Mouse (Mus musculus): ENCODE measurements at regions not wholly inside any gene's neighbourhood (a gene's known extent, or its start where the extent isn't known, plus 50 kb on each side); places are given as distances from the start of the nearest gene placed in this dataset.
A peak's percentile ranks its signal among the peaks of the same experiment; 100 is the strongest.

DNA sequence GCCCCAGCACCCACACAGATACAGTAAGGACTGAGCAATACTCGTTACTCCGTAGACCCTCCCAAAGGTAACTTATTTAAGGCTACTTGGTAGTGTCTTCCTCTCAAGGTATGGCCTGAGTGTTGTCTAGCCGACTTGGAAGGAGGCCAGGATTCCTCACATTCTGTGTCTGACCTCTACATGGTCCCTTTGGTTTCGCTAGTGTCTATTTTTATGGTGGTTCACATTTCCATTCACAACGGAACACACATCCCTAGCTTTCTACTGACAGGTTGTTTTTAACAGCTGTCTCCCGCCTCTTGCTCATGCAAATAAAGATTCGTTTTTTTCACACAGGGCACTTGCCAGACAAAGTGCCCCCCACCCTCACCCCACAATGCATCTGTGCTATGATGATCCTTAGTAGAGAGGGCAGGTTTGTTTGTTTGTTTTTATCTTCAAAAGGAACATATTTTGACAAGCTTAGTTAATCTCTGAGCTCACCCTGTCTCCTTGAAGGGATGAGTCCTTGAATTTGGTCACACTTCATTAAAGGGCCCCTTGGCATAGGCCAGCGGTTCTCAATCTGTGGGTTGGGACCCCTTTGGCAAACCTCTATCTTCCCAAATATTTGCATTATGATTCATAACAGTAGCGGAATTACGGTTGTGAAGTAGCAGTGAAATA lies 52.7 kb downstream of the Phlda1 start:
- DNase-seq, result peak in 1 of 2 experiments; percentile 47

DNA sequence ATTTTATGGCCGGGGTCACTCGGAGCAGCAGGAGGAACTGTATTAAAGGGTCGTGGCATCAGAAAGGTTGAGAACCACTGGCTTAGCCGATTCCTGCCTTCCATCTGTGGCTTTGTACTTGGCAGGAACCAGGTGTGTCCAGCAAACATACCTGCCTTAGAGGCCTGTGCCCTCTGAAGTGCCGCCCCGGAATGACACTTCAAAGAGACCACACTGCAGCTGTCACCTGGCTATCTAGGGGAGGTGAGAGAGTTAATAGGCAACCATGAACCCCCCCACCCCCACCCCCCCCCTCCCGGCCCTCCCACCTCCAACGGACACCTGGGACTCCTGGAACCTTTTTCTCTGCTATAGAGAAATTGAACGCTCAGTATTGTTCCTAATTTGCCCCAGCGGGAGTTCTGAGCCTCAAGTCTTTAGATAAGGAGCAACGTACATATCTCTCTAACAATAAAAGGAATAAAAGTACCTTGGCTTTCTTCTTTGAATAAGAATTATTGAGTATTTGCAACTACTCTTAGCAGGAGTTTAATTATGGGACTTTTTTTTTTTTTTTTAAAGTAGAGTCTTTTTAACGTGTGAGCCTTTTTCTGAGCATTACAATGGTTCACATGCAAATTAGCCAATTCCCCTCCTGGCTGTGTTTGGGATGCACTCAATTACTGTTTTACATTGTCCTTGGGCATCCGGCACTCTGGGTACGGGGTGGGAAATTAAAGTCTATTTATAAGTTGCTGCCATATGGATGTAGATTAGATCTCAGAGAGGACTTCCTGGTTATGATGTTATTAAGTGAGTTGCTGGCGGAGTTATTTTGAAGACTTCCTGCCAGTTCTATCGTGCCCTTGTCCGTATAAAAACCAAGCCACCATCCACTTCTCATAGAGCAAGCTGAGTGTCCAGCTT lies 53.5 kb downstream of the Phlda1 start:
- no peak for DNase-seq

DNA sequence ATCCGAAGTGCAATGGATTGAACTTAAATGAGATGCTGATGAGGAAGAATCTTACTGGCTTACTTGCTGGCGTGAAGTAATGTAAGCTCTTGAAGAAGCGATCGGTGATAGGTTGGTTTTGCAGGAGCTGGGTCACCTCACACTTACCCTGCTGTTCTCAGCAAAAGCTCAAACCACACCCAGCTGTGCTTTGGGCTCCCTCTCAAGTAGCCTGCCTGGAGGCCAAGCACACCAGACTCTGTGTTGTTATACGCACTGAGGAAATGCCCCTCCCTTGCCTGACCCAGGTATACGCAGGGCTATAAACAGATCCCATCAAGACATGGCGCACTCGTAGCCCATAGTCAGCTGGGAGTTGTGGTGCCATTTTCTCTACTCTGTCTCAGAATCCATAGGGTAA lies 56.5 kb downstream of the Phlda1 start:
- no peak for DNase-seq

DNA sequence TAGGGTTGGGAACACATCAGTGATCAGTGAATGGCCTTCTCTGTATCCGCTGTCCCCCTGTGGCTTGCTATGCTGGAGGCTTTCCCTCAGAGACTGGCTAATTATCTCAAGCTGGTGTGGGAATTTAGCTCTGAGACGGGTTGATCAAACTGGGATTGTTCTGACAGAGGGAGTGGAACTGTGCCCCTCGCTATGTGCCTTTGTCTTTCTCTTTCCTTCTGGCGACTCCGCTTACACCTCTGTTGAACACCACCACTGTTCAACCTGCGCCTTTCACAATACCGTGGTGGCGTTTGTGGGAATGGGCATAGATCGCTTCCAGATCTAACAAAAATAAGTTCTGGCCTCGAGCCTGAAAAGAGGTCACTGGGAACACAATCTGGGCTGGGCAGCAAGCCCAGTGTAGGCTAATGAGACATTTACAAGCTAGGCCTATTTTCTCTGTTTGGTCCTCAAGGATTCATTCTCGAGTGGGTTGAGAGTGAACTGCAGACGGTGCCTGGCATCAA lies 60.8 kb downstream of the Phlda1 start:
- DNase-seq, result peak; percentile 65 to 70

DNA sequence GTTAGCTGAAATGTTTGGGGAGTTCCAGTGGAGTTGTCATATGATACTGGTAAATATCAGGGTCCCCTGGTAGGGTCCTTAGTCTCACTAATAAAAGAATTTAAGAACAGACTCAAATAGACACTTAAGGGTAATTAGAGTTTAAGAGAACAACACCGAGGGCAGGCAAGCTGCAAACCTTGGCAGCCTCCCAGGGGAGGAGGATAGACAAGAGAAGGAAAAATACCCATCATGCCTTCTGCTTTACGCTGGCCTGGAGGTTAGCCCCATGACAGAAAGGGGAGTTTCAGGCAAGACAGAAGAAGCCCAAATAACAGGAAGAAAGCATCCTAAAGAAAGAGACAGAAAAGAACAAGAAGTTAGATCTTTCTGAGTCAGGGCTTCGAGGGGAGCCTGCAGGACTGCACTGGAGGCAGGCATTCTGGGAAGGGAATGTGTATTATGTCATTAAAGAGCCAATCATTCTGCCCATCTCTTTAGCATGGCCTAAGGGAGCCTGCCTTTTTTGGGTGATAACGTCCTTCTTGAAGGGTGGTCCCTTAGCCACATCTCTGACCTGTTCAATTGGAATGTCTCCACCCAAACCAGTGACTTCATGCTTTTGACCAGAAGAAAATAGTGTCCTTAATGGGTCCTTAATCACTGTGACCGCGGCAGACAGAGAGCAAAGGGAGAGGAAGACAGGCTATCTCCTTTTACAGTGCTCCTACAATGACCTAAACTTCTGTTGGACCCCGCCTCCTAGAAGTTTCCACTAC lies 64.6 kb downstream of the Phlda1 start:
- peak in 1 of 2 experiments; percentile 18 for DNase-seq

DNA sequence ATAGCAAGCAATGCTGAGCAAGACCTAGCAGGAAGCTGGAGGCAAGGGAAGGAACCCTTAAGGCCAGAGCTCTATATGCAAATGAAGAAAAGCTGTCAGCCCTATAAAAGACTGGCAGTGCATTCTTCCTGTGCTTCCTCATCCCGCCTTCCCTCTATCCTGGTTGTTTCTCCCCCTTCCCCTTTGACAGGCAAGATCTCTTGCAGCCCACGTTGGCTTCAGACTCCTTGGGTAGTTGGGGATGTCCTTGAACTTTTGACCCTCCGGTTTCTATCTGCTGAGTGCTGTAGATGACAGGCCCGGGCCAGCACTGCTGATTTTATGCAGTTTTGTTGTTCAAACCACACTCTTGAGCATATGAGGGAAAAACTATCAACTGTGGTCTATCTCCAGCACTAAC lies 68.1 kb downstream of the Phlda1 start:
- no peak for DNase-seq

DNA sequence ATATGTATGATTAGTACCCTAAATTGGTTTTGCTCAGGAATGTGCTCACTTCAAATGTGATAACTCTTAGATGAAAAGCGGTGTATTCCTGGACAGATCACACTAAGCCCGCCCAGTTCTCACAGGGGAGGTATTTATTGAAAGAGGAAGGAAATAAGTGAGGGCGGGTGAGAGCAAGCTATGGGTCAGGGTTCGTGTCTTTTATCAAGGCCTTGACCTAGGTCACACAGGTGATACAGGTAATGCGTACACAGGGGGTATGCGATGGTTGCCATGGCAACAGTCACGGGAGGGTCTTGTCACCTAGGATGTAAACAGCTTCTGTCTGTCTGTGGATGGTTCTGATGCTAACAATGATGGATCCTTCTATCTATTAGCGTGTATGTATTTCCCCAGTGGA lies 68.7 kb downstream of the Phlda1 start:
- DNase-seq, result no peak

DNA sequence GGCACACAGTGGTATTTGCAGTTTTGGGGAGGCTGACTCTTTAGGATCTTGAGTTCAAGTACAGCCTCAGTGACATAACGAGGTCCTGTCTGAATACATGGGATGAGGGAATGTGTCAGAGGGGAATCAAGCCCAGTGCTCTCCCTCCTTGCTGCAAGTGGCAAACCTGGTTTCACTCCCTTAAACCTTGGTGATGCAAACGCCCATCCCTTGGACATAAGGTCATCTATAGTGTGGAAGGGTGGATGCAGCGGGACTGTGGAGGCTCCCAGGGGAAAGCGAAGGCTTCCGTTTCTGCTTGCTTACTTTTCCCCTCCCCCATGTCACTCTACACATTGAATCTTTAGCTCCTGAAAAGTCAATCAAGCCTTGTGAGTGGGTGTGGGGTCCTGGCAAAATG lies 69.2 kb downstream of the Phlda1 start:
- DNase-seq, result no peak

DNA sequence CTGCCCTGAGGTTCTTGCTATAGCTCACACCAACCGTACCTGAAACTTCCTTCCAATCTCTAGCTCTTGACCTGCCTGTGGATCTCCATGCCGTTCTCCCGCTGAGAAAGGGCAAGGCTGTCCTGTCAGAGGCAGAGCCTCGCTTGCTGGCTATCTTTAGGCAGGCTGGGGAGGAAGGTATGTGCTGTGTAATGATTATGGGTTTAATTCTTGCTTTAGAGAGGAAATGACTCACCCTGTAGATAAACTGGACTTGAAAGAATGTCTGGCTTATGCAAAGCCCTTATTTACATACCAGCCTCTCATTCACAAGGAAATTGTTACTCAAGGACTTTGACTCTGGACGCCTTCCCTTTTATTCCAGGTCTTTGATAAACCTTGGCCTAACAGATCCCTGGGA lies 69.8 kb downstream of the Phlda1 start:
- no peak for DNase-seq

DNA sequence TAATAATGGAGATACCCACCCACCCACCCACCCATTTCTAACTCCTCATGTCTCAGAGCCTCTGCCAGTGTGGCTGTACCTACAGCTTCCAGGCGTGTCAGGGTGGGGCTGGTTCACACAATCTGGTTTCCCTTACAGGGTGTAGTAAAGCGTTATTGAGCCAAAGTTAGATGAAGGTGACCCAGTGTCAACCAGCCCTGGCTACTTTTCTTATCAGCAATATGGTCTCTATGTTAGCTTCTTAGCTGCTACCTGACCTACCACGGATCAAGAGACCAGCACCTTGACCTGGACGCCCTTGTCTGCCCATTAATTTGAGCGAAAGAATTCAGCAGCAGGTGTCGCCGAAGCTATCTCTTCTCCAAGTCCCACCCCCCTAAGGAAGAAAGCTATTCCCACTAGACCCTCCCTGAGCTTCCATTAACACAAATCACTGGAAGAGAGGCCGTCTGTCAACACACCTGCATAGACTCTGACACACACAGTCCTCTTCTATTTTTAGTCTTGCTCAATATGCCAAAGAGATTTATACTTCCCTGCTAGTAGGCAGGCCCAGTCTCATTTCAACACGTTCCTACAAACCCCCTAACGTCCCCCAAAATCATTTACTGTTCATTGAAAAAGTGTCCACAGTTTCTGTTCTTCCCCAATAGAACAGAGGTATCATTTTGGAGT lies 70.4 kb downstream of the Phlda1 start:
- DNase-seq, result no peak

DNA sequence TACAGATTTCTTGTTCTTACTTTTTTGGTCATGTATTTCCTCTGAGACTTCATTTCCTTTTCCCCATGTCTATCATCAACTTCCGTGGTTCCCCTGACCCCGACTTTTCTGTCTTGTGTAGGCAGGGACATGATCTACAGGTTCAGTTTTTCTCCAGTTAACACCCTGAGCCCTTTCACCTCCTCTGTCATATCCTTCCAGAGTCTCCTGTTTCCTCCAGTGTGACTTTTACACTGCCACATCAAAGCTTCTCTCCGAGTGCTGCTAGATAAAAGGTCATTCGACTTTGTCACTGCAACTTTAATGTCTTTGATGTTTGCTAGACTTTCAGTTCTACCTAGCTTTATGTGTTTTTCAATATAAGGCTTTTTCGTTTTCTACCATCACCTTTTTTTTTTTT lies 72.5 kb downstream of the Phlda1 start:
- peak in 1 of 2 experiments; percentile 10 for DNase-seq

DNA sequence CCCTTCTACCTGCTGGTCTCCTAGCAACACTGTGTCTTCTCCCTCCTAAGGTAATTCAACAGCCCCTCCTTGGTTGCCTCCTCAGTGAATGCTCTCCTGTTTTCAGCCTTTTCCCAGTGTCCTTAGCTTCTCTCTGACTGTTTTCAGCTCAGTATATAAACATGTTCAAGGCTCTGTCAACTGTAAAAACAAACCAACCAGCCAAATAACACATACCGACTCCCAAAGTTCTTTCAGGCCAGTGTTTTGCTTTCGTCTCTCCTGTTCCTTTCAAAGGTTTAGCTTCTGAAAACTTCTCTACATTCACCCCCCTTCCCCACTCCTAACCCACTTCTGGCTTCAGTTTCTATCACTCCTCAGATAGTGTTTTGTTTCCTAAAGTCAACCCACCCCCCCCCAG lies 73.4 kb downstream of the Phlda1 start:
- no peak for DNase-seq

DNA sequence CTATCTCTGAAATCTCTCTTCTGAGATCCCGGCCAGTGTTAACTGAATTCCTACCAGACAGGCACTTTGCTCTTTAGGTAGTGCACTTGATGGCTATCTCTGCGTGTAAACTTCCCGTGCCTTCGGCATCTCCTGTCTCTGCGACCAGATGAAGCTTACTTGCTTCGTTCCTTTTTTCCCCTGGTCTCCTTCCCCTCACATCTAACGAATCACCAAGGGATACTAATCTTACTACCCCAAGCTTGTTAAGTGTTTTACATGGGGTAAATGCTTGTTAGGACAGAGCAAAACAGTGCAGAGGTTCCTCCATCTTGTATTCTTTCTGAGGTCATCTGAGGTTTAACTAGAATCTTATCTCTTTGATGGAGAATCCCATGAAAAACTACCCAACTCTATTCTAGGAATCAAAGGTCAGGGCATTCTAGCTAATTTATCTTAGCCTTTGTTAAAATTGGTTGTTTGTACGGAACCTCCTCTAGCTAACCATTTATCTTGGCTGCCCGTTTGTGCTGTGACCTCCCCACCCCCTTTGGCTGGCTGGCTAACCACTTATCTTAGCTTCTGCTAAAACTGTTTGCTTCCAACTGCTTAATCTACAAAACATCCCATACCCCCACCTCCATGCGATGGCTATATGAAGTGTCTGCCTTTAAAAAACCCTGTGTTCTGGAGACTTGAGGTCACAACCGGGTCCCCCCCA lies 74.5 kb downstream of the Phlda1 start:
- peak; percentile 68 to 71 for DNase-seq

DNA sequence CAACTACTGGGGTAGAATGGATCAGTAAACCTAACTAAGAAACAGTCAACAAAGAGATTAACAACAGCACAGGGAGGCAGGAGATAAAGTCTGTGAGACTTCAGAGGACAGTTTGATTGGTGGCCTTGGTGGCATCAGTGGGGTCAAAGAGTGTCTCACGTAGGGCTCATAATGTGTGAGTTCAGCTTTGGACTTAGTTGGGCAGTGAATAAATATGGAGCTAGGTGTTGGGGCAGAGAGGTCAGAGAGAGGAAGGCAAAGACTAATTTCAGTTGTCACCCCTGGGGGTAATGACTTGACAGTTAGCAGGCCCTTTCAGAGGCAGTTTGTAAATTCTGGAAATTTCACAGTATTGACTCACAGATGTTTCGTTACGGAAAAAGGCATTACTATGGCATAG lies 75.8 kb downstream of the Phlda1 start:
- no peak for DNase-seq

DNA sequence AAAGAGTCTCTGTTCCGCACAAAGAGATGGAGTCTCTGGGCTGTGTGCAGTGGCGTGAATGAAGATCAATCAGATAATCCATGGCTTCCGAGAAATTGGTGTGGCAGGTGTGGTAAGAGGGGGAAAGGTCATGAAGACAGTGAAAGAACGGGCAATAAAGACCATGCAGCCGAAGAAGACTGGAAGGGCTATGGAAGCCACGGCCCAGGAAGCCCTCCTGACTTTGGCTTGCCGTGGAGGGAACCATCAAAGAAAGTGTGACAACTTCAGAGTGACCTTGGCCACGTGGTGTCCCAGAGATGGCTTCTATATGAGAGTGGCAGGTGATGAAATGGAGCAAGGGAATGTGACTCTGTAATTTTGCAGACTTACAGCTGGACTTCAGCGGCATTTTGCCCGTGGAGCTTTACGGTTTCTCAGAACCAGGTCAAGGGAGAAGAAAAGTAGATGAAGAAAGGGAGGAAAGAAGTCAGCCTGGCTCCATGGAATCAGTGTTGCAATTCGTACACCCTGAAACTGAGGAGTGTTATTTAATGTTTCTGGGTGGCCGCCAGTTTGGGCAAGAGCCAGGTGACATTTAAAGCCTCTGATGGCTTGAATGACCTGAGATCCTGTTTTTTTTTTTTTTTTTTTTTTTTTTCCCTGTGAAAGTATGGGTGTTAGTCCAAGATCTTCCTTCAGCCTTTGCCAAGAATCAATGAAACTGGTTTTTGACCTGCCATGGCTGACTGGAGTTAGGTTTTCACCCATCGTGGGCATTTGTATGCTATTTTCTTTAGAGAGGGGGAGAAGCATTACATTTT lies 76.4 kb downstream of the Phlda1 start:
- peak; percentile 75 to 76 for DNase-seq

DNA sequence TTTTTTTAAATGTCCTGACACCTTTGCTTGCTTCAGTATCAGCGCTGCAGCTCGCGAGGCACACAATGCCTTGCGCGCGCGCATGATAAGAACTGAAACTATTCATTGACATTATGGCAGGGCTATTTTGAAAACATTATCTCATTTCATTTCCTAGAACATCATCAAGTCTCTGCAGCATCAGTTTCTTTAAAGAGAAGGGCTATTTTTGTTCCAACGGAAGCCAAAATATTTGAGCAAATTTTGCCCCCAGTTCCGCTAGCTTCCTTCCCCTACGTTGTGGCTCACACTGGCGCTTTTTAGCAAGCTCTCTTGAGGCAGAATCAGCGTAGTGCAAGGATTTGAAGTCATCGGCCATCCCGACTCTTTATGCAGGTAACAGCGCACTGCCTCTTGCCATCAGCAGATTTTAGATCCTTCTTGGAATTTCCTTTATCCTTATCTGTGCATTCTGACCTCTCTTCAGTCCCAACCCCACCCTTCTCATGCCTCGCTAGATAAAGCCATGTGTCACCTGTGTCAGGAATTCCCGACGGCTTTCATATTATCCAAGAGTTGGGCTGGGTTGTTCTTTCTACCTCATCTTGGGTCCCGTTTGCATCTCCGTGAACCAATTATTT lies 77.1 kb downstream of the Phlda1 start:
- DNase-seq, result peak; percentile 39 to 55

DNA sequence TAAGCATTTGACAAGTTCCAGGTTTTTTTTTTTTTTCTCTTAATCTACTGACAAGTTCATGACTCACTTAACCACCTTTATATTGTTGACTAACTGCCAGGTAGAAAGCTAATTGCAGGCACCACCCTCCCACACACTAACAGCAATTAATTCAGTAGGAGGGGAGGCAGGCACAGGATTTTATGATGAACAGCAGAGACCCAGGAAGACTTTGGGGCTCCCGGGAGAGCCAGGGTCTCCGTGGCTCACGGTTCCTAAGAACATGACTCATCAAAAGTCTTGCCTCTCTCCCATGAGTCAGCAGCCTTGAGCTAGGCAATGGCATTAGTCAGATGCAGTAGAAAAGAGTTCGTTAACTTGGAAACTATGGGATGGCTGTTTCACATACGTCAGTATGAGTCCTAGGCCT lies 77.7 kb downstream of the Phlda1 start:
- DNase-seq, result peak in 1 of 2 experiments; percentile 25

DNA sequence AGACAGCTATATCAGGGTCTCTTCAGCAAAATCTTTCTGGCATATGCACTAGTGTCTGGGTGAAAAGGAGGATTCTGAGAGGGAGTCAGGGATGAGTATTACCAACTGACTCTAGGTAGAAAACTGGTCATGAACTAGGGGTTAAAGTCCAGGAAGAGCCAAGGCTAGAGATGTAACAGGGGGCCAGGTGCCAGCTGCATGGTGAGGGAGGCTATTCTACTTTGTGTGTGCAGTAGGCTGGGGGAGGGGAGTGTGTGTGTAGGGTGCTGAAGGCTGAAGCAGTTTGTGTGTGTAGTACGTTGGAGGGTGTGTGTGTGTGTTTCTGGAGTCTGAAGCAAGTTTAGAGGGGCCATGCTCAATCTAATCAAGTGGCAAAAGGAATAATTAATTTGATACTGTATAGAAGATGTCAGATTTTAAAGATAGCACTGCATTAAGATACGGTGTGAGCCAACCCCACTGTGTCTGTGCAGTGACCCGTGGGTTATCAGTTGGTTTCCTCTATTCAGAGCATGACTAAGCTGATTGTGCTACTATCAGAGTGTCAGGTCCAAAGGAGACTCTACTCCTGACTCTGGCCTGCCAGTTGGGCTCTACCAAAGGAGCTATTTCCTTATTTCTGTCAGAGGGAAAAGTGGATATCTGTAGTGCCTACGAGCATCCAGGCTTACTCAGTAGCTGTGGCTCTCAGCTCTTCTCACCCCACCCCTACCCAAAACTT lies 82.0 kb downstream of the Phlda1 start:
- peak in 1 of 2 experiments; percentile 18 for DNase-seq

DNA sequence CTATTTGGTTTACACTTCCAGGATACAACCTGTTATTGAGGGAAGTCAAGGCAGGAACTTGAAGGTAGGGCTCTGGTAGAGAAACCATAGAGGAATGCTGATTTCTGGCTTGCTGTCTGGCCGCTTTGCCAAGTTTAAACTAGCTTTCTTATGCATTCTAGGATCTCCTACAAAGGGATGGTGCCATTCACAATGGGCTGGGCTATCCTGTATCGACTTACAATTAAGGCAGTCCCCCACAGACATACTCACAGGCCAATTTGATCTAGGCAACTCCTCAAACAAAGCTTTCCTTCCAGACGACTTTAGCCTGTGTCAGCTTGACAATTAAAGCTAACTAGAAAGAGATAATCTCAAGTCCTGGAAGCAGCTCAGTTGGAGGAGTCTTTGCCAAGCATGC lies 83.1 kb downstream of the Phlda1 start:
- DNase-seq, result no peak

Measured in kidney, postnatal 25 days (tissue).